Mouse (Mus musculus): ENCODE results near the gene Tbx6. TPM values are rescaled to one million over a fixed set of nuclear protein-coding genes. Genes with fewer than 3 reads are reported as not detected.

The Tbx6 gene
- polyA plus RNA-seq, 1 experiment from 2014 or later = 0.64 TPM

- 80% methylated on average over 16 of the region's 16 CpGs for WGBS
- no peaks in the 10 kb centered on the region for H3K27me3 ChIP-seq (ENCODE audit: control insufficient read depth, insufficient read depth, low read depth, low read length)
- peaks cover 42% of the 10 kb centered on the region for H3K4me1 ChIP-seq (ENCODE audit: control insufficient read depth, insufficient read depth, low read length)
- H3K4me2 ChIP-seq (ENCODE audit: low read length) = no peak overlapping the region
- no peaks in the 10 kb centered on the region for H3K9me3 ChIP-seq (replicated peaks; ENCODE audit: control insufficient read depth, low read length, poor library complexity, severe bottlenecking)
- ATAC-seq = no peak
- H3K4me3 ChIP-seq (ENCODE audit: low read depth, low read length) = no peak overlapping the region
- H3K9ac ChIP-seq (ENCODE audit: low read depth, low read length) = no peak overlapping the region
- H3K36me3 ChIP-seq (ENCODE audit: control insufficient read depth, insufficient read depth, low read length) = peaks cover 9% of the 10 kb centered on the region
- H3K27ac ChIP-seq (ENCODE audit: low read length) = no peak overlapping the region
Observed at GRCm38 (mm10) chr7:126795387-126796317, 14.4 kb downstream of the Tbx6 start.

- Histone ChIP-seq H3K36me3 (ENCODE audit: control insufficient read depth, insufficient read depth, low read length) (peaks cover 9% of the 10 kb centered on the region), H3K27me3 (ENCODE audit: control insufficient read depth, insufficient read depth, low read depth, low read length) (no peaks in the 10 kb centered on the region), H3K9me3 (replicated peaks; ENCODE audit: control insufficient read depth, low read length, poor library complexity, severe bottlenecking) (no peaks in the 10 kb centered on the region), H3K9ac (ENCODE audit: low read depth, low read length) (no peak overlapping the region), H3K4me1 (ENCODE audit: control insufficient read depth, insufficient read depth, low read length) (peaks cover 36% of the 10 kb centered on the region), H3K27ac (ENCODE audit: low read length) (no peak overlapping the region), H3K4me3 (ENCODE audit: low read depth, low read length) (no peak overlapping the region), H3K4me2 (ENCODE audit: low read length) (peak overlapping the region; percentile 83; the same call in 1 of the 2 replicates)
- WGBS = 63% methylated on average over 8 of the region's 8 CpGs
- no peak for ATAC-seq
Observed at GRCm38 (mm10) chr7:126796350-126796932, 15.2 kb downstream of the Tbx6 start.

GRCm38 (mm10) chr7:126797411-126798126 is 16.3 kb downstream of the Tbx6 start, which contains the start of gene Fam57b:
Gene Fam57b, plus strand, starts transcription at chr7:126797668.
- H3K4me1 ChIP-seq (ENCODE audit: control insufficient read depth, insufficient read depth, low read length) = peaks cover 34% of the 10 kb centered on the region
- WGBS = 25% methylated on average over 21 of the region's 21 CpGs

GRCm38 (mm10) chr7:126798127-126799049 is 17.1 kb downstream of the Tbx6 start:
- Histone ChIP-seq H3K9me3 (replicated peaks; ENCODE audit: control insufficient read depth, low read length, poor library complexity, severe bottlenecking) (no peaks in the 10 kb centered on the region), H3K27ac (ENCODE audit: low read length) (peak overlapping the region; percentile 96), H3K4me1 (ENCODE audit: control insufficient read depth, insufficient read depth, low read length) (peaks cover 28% of the 10 kb centered on the region), H3K36me3 (ENCODE audit: control insufficient read depth, insufficient read depth, low read length) (peaks cover 9% of the 10 kb centered on the region), H3K27me3 (ENCODE audit: control insufficient read depth, insufficient read depth, low read depth, low read length) (no peaks in the 10 kb centered on the region), H3K4me2 (ENCODE audit: low read length) (peak overlapping the region; percentile 83), H3K9ac (ENCODE audit: low read depth, low read length) (peak overlapping the region; percentile 90), H3K4me3 (ENCODE audit: low read depth, low read length) (peak overlapping the region; percentile 88)
- ATAC-seq = no peak
- whole genome bisulfite sequencing = 1% methylated on average over 39 of the region's 40 CpGs

More at GRCm38 (mm10) chr7:126797411-126798126, 16.3 kb downstream of the Tbx6 start, which contains the start of gene Fam57b:
- no peak for ATAC-seq
- Histone ChIP-seq H3K9me3 (replicated peaks; ENCODE audit: control insufficient read depth, low read length, poor library complexity, severe bottlenecking) (no peaks in the 10 kb centered on the region), H3K4me2 (ENCODE audit: low read length) (peak within 1 kb of the TSS; percentile 83), H3K27me3 (ENCODE audit: control insufficient read depth, insufficient read depth, low read depth, low read length) (no peaks in the 10 kb centered on the region), H3K4me3 (ENCODE audit: low read depth, low read length) (peak within 1 kb of the TSS; percentile 88), H3K27ac (ENCODE audit: low read length) (peak within 1 kb of the TSS; percentile 96), H3K9ac (ENCODE audit: low read depth, low read length) (peak within 1 kb of the TSS; percentile 90), H3K36me3 (ENCODE audit: control insufficient read depth, insufficient read depth, low read length) (peaks cover 9% of the 10 kb centered on the region)

- H3K27me3 ChIP-seq (ENCODE audit: control insufficient read depth, insufficient read depth, low read depth, low read length) = no peaks in the 10 kb centered on the region
- peak overlapping the region; percentile 90 for H3K9ac ChIP-seq (ENCODE audit: low read depth, low read length)
- ATAC-seq = peak; percentile 95
- peak overlapping the region; percentile 88 for H3K4me3 ChIP-seq (ENCODE audit: low read depth, low read length)
- H3K27ac ChIP-seq (ENCODE audit: low read length) = peak overlapping the region; percentile 96
- H3K4me1 ChIP-seq (ENCODE audit: control insufficient read depth, insufficient read depth, low read length) = peaks cover 28% of the 10 kb centered on the region
- H3K4me2 ChIP-seq (ENCODE audit: low read length) = peak overlapping the region; percentile 93
- under 1% methylated on average over 25 of the region's 36 CpGs for WGBS
- no peaks in the 10 kb centered on the region for H3K9me3 ChIP-seq (replicated peaks; ENCODE audit: control insufficient read depth, low read length, poor library complexity, severe bottlenecking)
- peaks cover 9% of the 10 kb centered on the region for H3K36me3 ChIP-seq (ENCODE audit: control insufficient read depth, insufficient read depth, low read length)
Observed at GRCm38 (mm10) chr7:126799050-126799467, 17.8 kb downstream of the Tbx6 start.

- H3K9me3 ChIP-seq (replicated peaks; ENCODE audit: control insufficient read depth, low read length, poor library complexity, severe bottlenecking) = no peaks in the 10 kb centered on the region
- peak overlapping the region; percentile 93 for H3K4me2 ChIP-seq (ENCODE audit: low read length)
- peak overlapping the region; percentile 96 for H3K27ac ChIP-seq (ENCODE audit: low read length)
- H3K36me3 ChIP-seq (ENCODE audit: control insufficient read depth, insufficient read depth, low read length) = peaks cover 9% of the 10 kb centered on the region
- peak overlapping the region; percentile 88 for H3K4me3 ChIP-seq (ENCODE audit: low read depth, low read length)
- ATAC-seq = peak; percentile 92
- 1% methylated on average over 38 of the region's 38 CpGs for WGBS
- H3K27me3 ChIP-seq (ENCODE audit: control insufficient read depth, insufficient read depth, low read depth, low read length) = no peaks in the 10 kb centered on the region
- peaks cover 28% of the 10 kb centered on the region for H3K4me1 ChIP-seq (ENCODE audit: control insufficient read depth, insufficient read depth, low read length)
- H3K9ac ChIP-seq (ENCODE audit: low read depth, low read length) = peak overlapping the region; percentile 85
Observed at GRCm38 (mm10) chr7:126799468-126800268, 18.4 kb downstream of the Tbx6 start.

- Histone ChIP-seq H3K27ac (ENCODE audit: low read length) (peak overlapping the region; percentile 96), H3K4me2 (ENCODE audit: low read length) (peak overlapping the region; percentile 93), H3K9ac (ENCODE audit: low read depth, low read length) (peak overlapping the region; percentile 85), H3K27me3 (ENCODE audit: control insufficient read depth, insufficient read depth, low read depth, low read length) (no peaks in the 10 kb centered on the region), H3K36me3 (ENCODE audit: control insufficient read depth, insufficient read depth, low read length) (peaks cover 8% of the 10 kb centered on the region), H3K4me3 (ENCODE audit: low read depth, low read length) (peak overlapping the region; percentile 88), H3K4me1 (ENCODE audit: control insufficient read depth, insufficient read depth, low read length) (peaks cover 28% of the 10 kb centered on the region), H3K9me3 (replicated peaks; ENCODE audit: control insufficient read depth, low read length, poor library complexity, severe bottlenecking) (no peaks in the 10 kb centered on the region)
- ATAC-seq = no peak
- WGBS = 44% methylated on average over 5 of the region's 5 CpGs
Observed at GRCm38 (mm10) chr7:126800269-126801056, 19.2 kb downstream of the Tbx6 start.
